Mouse (Mus musculus) ovary, postnatal 10 days (tissue): ENCODE results near the gene Tspan31.
A peak's percentile ranks its signal among the peaks of the same experiment; 100 is the strongest.
"Not testable (repeated sequence)": the region's sequence is repeated elsewhere in the genome, so short reads cannot be mapped to it uniquely, and the experiment has no call there.

Experiments used
- DNase-seq: peaks from one replicate; pipeline ENCODE4 v3.0.0; 2022; ENCODE audit warnings: low spot score

Gene Tspan31

GRCm38 (mm10) chr10:127083292-127083914 is 13.3 kb upstream of the Tspan31 start:
- DNase-seq, result no peak

- no peak for DNase-seq
These were observed 12.0 kb upstream of the Tspan31 start for GRCm38 (mm10) chr10:127081996-127082620.

GRCm38 (mm10) chr10:127080901-127081780 is 11.1 kb upstream of the Tspan31 start:
- DNase-seq, result no peak

- no peak for DNase-seq
These were observed 9.8 kb upstream of the Tspan31 start for GRCm38 (mm10) chr10:127079665-127080391.

DNA sequence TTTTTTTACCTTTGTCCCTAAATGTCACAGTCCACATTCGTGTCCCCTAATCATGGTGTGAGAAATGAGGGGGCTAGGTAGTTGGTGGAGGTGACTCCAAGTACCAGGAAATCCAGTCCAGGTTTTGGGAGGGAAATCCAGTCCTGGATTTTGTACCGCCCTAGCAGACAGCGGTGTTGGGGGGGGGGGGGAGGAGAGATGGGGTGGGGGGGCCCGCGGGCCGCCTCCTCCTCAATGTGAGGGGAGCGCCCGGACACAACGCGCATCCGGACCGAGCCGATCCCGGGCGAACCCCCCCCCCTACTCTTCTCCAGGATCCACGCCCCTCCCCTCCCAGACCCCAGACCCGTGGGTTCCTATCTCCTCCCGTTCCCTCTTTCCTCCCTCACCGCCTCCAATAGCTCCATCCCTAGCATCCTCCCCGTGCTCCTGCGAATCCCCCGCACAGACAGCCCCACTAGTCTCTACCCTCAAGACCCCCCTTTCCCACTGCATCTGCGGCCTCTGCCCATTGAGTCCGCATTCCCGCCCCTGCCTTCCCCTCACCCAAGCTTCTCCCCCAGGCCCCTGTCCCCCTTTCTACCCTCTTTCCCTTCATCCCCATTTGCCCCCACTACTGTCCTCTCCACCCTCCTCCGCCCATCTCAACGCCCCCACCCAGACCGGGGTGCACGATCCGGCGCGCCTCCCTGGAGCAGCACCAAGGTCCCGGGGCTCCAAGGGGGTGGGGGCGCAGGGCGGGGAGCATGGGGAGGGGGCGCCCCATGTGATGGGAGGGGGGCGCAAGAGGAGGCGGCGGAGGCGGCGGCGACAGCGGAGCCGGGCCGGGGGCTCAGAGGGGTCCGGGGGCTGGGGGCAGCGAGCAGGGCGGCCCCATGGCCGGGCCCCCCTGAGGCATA is 8.9 kb upstream of the Tspan31 start:
- peak; percentile 21 for DNase-seq

- DNase-seq, result no peak
These were observed 8.1 kb upstream of the Tspan31 start for GRCm38 (mm10) chr10:127078001-127078676.

- DNase-seq, result no peak
These were observed 7.5 kb upstream of the Tspan31 start for GRCm38 (mm10) chr10:127077515-127077914.

- DNase-seq, result no peak
These were observed 6.0 kb upstream of the Tspan31 start for GRCm38 (mm10) chr10:127076082-127076481.

- DNase-seq, result no peak
These were observed 5.6 kb upstream of the Tspan31 start for GRCm38 (mm10) chr10:127075651-127076050.

DNA sequence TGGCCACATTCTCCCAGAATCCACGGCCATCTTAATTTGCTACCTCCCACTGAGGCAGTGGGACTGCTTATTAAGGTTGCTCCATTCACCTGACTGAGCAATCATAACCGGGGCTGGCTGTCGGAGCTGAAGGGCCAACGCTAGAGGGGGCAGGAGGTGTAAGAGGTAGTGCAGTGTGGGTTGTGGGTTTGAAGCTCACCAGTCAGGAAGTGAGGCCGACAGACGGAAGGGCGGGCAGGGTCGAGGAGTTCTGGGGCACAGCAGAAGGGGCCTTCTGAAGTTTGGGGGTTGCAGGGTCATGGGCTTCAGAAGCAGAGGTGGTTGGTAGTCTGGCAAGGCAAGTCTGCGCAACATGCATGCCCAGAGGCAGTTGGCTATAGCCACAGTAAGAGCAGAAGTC is 5.0 kb upstream of the Tspan31 start, which contains the start of gene Agap2:
Gene Agap2, plus strand, starts transcription at position 205 of the 400 bp plus-strand sequence.
- DNase-seq, result no peak

- no peak for DNase-seq
These were observed 3.9 kb upstream of the Tspan31 start for GRCm38 (mm10) chr10:127073981-127074380.

- not testable (repeated sequence) for DNase-seq
These were observed 2.9 kb upstream of the Tspan31 start for GRCm38 (mm10) chr10:127072969-127073368.

GRCm38 (mm10) chr10:127072270-127072669 is 2.2 kb upstream of the Tspan31 start:
- DNase-seq, result not testable (repeated sequence)

GRCm38 (mm10) chr10:127071203-127071602 is 1.1 kb upstream of the Tspan31 start:
- no peak for DNase-seq

DNA sequence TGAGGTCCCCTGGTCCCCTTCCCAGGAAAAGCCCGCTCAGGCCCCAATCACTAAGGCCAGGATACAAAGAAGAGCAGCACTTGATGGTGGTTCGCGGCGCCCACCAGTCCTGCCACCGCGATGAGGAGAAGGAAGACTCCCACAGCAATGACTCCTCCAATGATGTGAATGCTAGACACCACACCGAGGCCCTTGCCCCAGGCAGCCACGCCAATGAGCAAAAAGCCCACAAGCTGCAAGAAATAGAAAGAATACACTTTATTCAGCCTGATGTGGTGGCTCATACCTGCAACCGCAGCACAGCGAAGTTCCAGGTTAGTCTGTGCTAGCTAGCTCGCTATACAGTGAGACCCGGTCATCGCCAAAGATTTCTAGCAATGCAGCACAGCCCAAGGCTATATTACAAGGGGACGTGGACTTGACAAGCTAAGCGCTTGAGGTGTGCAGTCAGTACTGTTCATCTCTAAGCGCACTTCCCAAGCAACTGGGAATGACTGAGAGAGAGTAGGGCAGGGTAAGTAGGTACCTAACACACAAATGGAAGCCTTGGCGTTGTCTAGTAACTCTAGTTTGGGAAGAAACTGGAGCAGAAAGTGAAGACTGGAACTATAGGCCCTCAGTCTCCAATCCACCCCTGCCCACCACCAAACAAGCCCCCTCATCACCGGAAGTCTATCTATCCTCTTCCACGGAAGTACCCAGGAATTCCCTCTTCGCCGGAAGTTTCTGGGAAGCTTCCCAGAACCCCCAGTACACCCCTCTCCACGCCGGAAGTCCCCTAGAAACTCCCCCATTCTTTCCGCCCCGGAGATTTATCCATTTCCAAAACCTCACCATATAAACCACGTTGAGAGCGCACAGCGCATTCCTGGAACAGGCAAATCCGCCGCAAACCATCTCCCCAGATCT is 529 bp downstream of the Tspan31 start:
- DNase-seq, result no peak

DNA sequence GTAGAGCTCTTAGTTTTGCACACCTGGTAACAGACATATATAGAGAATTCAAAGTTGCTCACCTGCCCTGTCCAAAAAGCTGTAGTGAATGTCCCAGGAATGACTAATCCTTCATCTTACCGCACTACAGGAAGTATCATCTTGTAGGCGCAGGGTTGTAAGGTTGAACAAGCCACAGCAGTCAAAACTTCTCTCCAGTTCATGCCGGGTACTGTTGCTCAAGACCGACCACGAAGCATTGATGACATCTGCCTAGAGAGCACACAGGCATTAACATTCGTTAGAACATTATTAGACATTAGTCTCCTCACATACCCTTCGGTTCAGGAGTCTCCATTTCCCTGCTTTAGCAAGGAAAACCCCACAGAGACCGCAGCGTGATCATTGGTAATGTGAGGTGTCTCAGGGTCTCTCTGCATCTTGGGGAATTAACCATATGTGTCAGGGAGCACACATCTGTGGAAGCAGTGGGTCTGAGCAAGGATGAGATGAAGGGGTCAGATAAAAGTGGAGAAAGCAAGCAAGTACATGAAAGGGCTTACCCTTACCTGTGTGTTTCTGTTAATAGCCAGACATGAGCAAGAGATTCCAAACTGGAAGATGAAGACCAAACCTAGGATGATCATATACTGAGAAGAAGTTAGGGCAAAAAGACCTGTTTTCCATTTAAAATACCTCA is 1.6 kb downstream of the Tspan31 start:
- no peak for DNase-seq

DNA sequence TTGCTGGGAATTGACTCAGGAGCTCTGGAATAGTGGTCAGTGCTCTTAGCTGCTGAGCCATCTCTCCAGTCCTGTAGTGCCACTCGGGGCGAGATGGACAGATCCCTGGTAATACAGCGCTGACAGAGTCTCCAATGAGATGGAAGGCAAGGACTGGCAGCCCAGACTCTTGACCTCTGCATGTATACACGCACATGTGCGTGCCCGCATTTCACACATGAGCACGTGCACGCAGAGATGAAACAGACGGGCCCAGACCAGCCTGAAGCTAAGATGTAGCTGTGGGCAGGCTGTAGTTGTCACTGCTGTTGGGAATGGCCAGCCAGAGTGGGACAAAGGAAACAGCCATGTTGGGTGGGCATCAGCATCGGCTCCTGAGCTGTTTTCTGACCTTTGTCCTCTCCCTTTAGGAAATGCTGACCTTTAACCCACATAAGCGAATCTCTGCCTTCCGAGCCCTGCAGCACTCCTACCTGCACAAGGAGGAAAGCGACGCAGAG is 3.5 kb downstream of the Tspan31 start:
- no peak for DNase-seq

DNA sequence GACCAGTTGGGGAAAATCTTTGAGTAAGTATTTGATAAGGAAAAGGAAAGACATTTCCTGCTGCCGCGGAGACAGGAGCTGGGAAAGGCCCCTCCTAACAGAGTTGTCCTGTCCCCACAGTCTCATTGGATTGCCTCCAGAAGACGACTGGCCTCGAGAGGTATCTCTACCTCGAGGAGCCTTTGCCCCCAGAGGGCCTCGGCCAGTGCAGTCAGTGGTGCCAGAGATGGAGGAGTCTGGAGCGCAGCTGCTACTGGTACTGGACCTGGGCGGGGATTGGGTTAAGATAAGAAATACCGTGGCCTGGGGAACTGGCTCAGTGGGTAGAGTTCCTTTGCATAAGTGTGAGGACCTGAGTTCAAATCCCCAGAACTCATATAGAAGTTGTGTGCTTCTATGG is 4.1 kb downstream of the Tspan31 start:
- no peak for DNase-seq
